Mouse (Mus musculus) regulatory T cell (primary cell): Measurements from ENCODE around the gene Olfr868.

Source experiments
- in situ Hi-C: fragments of 300-600 bp; cut with MboI, MseI; formaldehyde crosslinking; loops from one replicate; pipeline ENCODE4 v1.15.1; 2025; ENCODE audit warnings: high pct_unique_total_duplicates

Gene Olfr868

DNA sequence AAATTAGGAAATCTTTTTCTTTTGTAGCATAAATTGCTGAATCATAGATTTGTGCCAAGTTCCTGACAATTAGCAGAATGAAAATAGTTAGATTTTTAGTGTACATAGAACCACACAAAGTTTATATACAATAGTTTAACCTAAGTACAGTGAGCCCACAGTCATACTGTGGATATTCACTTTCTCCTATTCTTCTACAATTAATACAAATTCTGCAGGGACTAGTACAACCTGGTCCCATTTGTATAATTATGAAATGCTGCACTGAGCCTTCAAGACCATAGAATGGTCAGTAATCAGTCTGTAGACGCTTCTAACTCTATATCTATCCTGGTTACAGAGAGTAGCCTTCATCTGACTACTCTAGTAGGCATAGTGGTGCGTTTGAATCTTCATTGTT lies at the start of gene Olfr868:
Gene Olfr868, plus strand, starts transcription at position 301 of the 400 bp plus-strand sequence.
- in situ Hi-C loops, result no loop called here

DNA sequence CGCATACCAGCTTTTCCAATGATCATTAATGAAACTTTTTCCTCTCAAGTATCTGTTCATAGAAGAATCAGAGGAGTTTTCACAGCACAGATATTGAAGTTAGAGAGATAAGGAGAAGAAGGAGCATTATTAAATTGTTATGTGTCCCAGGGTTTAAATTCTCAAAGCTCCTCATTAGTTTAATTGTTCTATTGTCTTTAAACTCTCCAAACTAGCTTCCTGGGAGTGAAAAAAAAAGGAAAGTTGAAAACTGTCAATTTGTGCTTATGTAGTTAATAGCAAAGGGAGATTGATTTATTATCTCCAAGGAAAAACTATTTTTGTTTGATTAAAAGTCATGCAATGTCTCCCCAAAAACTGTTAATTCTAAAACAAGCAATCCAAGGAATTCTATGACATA lies 41.0 kb upstream of the Olfr868 start, which contains the start of gene Olfr867:
Gene Olfr867, minus strand, starts transcription at position 101 of the 400 bp plus-strand sequence.
- in situ Hi-C loops, result no loop called here

DNA sequence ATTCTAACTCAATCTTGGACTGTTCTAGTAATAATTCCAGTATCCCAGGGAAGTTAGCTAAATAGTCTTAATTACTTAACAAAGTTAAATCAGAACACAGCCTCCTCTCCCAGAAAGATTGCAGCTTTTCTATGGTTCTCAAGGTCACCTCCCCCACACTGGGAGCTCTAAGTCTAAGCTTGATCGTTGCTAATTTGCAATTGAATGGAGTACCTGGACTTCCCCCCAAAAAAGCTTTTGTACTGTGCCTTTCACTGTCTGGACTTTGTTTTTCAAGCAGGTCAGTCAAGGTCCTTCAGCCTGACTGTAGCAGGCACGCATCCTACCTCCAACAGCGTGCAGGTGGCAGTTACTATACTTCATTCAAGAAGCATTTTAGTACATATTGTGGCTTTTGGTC lies 28.2 kb upstream of the Olfr868 start:
- in situ Hi-C loops, result no loop called here

DNA sequence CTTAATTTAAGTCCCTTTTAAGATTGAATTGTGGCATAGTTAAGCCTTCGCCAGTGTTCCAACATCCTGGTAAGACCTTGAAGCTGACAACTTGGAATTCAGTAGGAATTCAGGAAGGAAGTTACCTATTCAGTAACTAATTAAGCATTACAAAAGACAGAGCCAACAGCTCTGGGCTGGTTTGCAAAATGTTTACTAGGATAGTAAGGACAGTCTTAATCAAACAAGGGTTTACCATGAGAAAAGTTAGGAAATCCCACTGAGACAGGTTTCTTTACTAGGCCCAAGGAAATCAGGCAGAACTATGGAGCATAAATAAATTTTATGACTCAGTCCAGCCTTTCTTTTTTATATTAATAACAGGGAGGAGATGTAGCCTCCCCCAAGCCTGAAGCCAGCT lies 27.1 kb upstream of the Olfr868 start:
- in situ Hi-C loops, result no loop called here

DNA sequence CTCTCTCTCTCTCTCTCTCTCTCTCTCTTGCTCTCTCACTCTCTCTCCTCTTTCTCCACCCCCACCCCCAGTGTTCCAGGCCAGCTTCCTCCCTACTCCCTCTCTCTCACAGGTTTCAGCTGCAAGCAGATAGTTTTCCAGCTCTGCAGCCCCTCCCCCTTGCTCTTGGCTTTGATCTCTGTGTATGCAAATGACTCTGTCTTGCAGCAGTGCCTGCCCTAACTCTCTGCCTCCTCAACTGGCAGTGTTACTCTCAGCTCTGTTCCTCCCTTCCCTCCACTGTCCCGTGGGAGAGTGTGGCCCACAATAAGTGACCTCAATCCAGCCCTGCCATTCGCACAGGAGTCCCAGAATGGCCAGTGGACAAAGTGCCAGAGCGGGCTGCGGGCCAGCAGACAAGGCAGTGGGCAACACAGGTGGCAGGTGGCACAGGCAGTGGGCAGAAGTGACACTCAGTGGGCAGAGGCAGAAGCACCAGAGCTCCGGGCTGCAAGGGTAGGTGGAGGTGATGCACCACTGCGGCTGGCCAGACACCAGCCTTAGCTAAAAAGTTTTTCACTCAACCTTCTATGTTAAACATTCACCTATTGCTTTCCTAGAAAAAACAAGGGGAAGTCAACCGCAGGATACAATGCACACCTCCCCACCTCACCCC lies 24.8 kb upstream of the Olfr868 start:
- in situ Hi-C loops, result no loop called here

DNA sequence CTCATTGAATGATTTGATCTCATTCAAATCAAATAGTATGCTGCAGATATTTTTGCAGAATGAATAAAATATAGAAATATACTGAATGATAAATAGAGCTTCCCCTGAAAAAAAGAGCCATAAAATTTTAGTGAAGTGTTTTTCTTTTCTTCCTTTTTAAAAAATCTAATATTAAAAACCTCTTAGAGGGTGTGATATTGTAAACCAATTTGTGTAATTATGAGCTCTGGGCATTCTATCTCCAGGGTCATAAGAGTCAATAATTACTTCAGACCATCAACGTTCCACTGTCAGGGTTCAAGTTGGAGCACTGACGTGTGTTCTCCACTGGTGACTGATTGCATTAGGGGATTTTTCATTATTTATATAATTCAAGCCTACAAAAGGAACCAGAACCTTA lies 30.3 kb downstream of the Olfr868 start, which contains the start of gene Olfr869:
Gene Olfr869, plus strand, starts transcription at position 301 of the 400 bp plus-strand sequence.
- in situ Hi-C loops, result no loop called here

DNA sequence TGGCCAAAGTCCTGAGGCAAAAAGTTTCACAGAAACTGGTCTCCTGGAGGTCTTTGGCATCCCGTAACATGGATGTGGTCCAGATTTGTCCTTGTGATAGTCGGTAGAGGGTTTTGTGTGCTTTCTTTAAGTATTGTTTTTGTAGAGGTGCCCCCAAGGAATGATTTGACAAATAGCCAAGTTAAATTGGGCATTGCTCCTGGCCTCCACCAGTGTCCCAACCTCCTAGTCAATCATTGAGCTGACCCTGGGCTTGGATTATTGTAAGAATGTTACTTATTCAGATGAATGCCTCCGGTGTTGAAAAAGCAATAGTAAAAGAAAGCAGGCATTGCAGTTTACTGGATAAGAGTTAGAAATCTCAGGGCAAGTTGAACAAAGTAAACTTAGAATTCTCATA lies 51.3 kb downstream of the Olfr868 start:
- in situ Hi-C loops, result no loop called here
